Mouse (Mus musculus) cerebellum, postnatal 25 days (tissue): ENCODE data around the gene Elmo1.
A peak's percentile ranks its signal among the peaks of the same experiment; 100 is the strongest.

Experiments
- DNase-seq, 2 experiments: peaks; one replicate each; pipeline ENCODE4 v3.0.0; 2021; ENCODE audit warnings: mixed read lengths in 2 of 2

The Elmo1 gene

GRCm38 (mm10) chr13:20489698-20490417, 399.5 kb downstream of the Elmo1 start:
- peak in 1 of 2 experiments; percentile 36 for DNase-seq

- peak in 1 of 2 experiments; percentile 29 for DNase-seq
Measured at GRCm38 (mm10) chr13:20490860-20491594, 400.6 kb downstream of the Elmo1 start.

GRCm38 (mm10) chr13:20491666-20492065, 401.3 kb downstream of the Elmo1 start:
- no peak for DNase-seq

- no peak for DNase-seq
Measured at GRCm38 (mm10) chr13:20494047-20494739, 403.8 kb downstream of the Elmo1 start.

- DNase-seq, result no peak
Measured at GRCm38 (mm10) chr13:20501923-20502322, 411.5 kb downstream of the Elmo1 start.

- peak; percentile 47 to 68 for DNase-seq
Measured at GRCm38 (mm10) chr13:20503371-20503770, 413.0 kb downstream of the Elmo1 start.

GRCm38 (mm10) chr13:20507381-20508129, 417.2 kb downstream of the Elmo1 start:
- DNase-seq, result peak in 1 of 2 experiments; percentile 26

- DNase-seq, result no peak
Measured at GRCm38 (mm10) chr13:20511026-20511425, 420.6 kb downstream of the Elmo1 start.

GRCm38 (mm10) chr13:20512317-20513240, 422.2 kb downstream of the Elmo1 start:
- DNase-seq, result peak; percentile 44 to 47

GRCm38 (mm10) chr13:20514721-20515120, 424.3 kb downstream of the Elmo1 start:
- no peak for DNase-seq

- DNase-seq, result no peak
Measured at GRCm38 (mm10) chr13:20516096-20516495, 425.7 kb downstream of the Elmo1 start.

GRCm38 (mm10) chr13:20517702-20518101, 427.3 kb downstream of the Elmo1 start:
- DNase-seq, result no peak

GRCm38 (mm10) chr13:20521492-20521891, 431.1 kb downstream of the Elmo1 start:
- DNase-seq, result no peak

- no peak for DNase-seq
Measured at GRCm38 (mm10) chr13:20523671-20524070, 433.3 kb downstream of the Elmo1 start.

- DNase-seq, result peak; percentile 30 to 38
Measured at GRCm38 (mm10) chr13:20525844-20526243, 435.4 kb downstream of the Elmo1 start.

- DNase-seq, result peak; percentile 25 to 43
Measured at GRCm38 (mm10) chr13:20537053-20537452, 446.7 kb downstream of the Elmo1 start.

GRCm38 (mm10) chr13:20537487-20537886, 447.1 kb downstream of the Elmo1 start:
- DNase-seq, result no peak

GRCm38 (mm10) chr13:20538216-20539070, 448.0 kb downstream of the Elmo1 start:
- peak in 1 of 2 experiments; percentile 24 for DNase-seq

- no peak for DNase-seq
Measured at GRCm38 (mm10) chr13:20539631-20540030, 449.2 kb downstream of the Elmo1 start.

GRCm38 (mm10) chr13:20546568-20547204, 456.3 kb downstream of the Elmo1 start:
- DNase-seq, result no peak
